Mouse (Mus musculus): ENCODE measurements around the gene Arhgap5.

DNA sequence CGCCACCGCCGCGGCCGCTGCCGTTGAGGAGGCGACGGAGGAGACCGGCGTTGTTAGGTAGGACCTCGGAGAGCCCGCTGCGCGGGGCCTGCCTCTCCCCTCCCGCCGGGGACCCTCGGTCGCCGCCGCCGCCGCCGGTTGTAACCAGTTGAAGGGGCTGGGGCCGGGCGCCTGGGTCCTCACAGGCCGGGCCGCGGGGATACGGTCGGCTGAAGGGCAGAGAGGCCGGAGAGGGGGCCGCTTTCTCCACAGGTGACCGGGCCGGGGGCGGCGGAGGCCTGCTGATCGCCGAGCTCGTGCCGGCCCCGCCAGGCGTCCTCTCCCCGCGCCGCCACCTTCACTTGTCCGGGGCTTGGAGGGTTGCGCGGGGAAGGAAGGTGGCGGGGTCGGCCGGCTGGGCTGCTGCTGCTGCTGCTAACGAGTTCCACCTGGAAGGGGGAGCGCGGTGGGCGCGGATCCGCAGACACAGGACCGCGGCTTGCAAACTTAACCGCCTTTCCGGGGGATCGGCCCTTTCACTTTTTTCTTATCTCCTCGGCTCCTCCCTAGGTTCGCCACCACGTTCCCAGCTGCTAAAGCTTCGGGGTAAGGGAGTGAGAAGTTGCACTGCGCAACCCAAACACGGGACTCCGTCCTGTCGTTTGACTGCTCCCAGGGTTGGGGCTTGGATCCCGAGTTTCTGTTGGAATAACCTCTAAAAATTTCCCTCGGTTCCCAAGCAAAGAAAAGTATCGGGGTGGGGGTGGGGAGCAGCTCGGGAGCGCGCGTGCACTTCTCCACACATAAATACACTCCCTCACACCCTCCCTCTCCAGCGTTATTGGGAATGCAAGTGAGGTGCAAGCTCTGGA is 784 bp downstream of the Arhgap5 start:
- TF ChIP-seq CTCF (IDR thresholded peaks at IDR 0.05; ENCODE audit: low read depth): no peak
- no peak for TF ChIP-seq EP300 (optimal IDR thresholded peaks at IDR 0.05)

All from stomach, postnatal 0 days (tissue).